Mouse (Mus musculus): Measurements from ENCODE around the gene Ccdc142. TPM values are rescaled to one million over a fixed set of nuclear protein-coding genes. Genes with fewer than 3 reads are reported as not detected.
A peak's percentile ranks its signal among the peaks of the same experiment; 100 is the strongest.

Gene Ccdc142
- total RNA-seq, 1 experiment = 4.6 TPM

DNA sequence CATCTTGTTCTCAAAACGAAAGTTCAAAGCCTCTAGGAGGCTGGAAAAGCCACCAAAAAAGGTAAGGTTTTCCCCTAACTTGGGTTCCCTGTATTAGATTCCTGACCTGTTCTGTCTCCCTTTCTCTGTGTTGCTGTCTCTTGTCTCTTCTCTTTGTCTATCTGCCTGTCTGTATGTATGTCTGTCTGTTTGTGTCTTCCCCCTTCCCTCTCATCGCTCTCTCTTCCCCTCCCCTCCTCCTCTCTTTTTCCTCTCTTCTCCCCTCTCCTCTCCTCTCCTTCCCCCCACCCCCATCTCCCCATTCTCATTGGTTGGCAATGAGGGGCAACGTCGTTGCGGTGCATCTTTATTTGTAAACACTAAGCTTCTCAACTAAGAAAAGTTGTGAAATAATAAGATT is 23.9 kb downstream of the Ccdc142 start, which contains the start of gene Ino80b:
Gene Ino80b, minus strand, starts transcription at position 101 of the 400 bp plus-strand sequence.
- Histone ChIP-seq H3K4me3 (ENCODE audit: insufficient read depth in 1 of 2, low read depth in 1 of 2, low read length in 2 of 2, poor library complexity in 1 of 2, severe bottlenecking in 1 of 2) (peak within 1 kb of the TSS; percentile 91 to 94), H3K27ac (ENCODE audit: insufficient read depth, low read depth, low read length, poor library complexity, severe bottlenecking) (no peak within 1 kb of the TSS), H3K9ac (ENCODE audit: insufficient read depth, low read depth, low read length, poor library complexity, severe bottlenecking) (peak within 1 kb of the TSS; percentile 89), H3K4me1 (ENCODE audit: control insufficient read depth in 2 of 2, insufficient read depth in 2 of 2, low read length in 2 of 2, poor library complexity in 1 of 2) (peaks cover 0 to 3% of the 10 kb centered on the region in 2 experiments; a peak in 2 of 4 replicates), H3K9me3 (ENCODE audit: control insufficient read depth, insufficient read depth, low read depth, low read length) (no peaks in the 10 kb centered on the region), H3K36me3 (ENCODE audit: control insufficient read depth, insufficient read depth, low read length, poor library complexity, severe bottlenecking) (no peaks in the 10 kb centered on the region)
- TF ChIP-seq MAFK (IDR thresholded peaks at IDR 0.05; ENCODE audit: insufficient read depth, low read depth, low read length) (no peak), HCFC1 (IDR thresholded peaks at IDR 0.05; ENCODE audit: borderline replicate concordance, insufficient read depth, low read length) (no peak), CHD2 (IDR thresholded peaks at IDR 0.05; ENCODE audit: low read depth, low read length) (no peak; the same call in 1 of the 2 replicates), ZNF384 (IDR thresholded peaks at IDR 0.05; ENCODE audit: low read depth, low read length) (no peak), ZC3H11A (IDR thresholded peaks at IDR 0.05; ENCODE audit: borderline replicate concordance, low read depth, low read length) (no peak)
- in situ Hi-C loops (cut with MboI; ENCODE audit: low sequenced_read_pairs in 2 of 2, unreplicated experiment in 2 of 2) = no loop called here
- no peak for DNase-seq (ENCODE audit: low read depth, low spot score)

DNA sequence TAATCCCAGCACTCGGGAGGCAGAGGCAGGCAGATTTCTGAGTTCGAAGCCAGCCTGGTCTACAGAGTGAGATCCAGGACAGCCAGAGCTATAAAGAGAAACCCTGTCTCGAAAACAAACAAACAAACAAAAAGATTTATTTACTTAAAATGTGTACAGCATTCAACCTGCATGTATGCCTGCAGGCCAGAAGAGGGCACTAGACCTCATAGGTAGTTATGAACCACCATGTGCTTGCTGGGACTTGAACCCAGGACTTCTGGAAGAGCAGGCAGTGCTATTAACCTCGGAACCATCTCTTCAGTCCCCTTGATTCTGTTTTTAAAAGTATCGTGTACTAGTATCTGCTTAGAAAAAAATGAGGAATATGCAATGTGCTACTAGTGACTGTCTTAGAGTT is 26.0 kb downstream of the Ccdc142 start:
- Histone ChIP-seq H3K9me3 (ENCODE audit: control insufficient read depth, insufficient read depth, low read depth, low read length) (no peaks in the 10 kb centered on the region), H3K9ac (ENCODE audit: insufficient read depth, low read depth, low read length, poor library complexity, severe bottlenecking) (no peak overlapping the region), H3K4me3 (ENCODE audit: insufficient read depth in 1 of 2, low read depth in 1 of 2, low read length in 2 of 2, poor library complexity in 1 of 2, severe bottlenecking in 1 of 2) (no peak overlapping the region), H3K4me1 (ENCODE audit: control insufficient read depth in 2 of 2, insufficient read depth in 2 of 2, low read length in 2 of 2, poor library complexity in 1 of 2) (peaks cover 0 to 2% of the 10 kb centered on the region in 2 experiments; a peak in 2 of 4 replicates), H3K27ac (ENCODE audit: insufficient read depth, low read depth, low read length, poor library complexity, severe bottlenecking) (no peak overlapping the region), H3K36me3 (ENCODE audit: control insufficient read depth, insufficient read depth, low read length, poor library complexity, severe bottlenecking) (no peaks in the 10 kb centered on the region)
- in situ Hi-C loops (cut with MboI; ENCODE audit: low sequenced_read_pairs in 2 of 2, unreplicated experiment in 2 of 2) = no loop called here
- no peak for TF ChIP-seq MAFK (IDR thresholded peaks at IDR 0.05; ENCODE audit: insufficient read depth, low read depth, low read length)
- no peak for TF ChIP-seq ZNF384 (IDR thresholded peaks at IDR 0.05; ENCODE audit: low read depth, low read length)
- TF ChIP-seq CHD2 (IDR thresholded peaks at IDR 0.05; ENCODE audit: low read depth, low read length) = no peak
- no peak for TF ChIP-seq HCFC1 (IDR thresholded peaks at IDR 0.05; ENCODE audit: borderline replicate concordance, insufficient read depth, low read length)
- no peak for TF ChIP-seq ZC3H11A (IDR thresholded peaks at IDR 0.05; ENCODE audit: borderline replicate concordance, low read depth, low read length)
- no peak for DNase-seq (ENCODE audit: low read depth, low spot score)

DNA sequence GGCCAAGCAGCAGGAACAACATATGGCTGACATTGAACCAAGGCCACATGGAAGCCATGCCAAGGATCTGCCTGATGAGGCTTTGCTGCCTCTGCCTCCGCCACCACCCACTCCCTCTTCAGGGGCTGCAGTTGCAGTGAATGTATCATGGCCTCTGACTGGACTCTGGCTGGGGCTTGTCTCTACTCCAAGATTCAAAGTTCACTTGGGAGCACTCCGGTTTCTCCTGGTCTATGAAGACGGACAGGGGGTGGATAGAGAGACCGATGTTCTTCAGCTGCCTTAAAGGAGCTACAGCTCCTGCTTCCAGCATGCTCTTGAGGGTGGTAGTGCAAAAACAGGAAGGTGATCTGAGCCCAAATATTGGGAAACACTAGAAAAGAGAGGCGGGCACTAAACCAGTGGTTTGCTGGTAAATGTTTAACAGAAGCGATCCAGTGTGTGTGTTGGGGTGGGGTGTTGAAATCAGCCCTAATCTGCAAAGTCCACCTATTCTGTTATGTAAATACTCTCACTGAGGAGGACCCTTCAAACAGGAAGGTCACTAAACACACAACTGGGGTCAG is 30.2 kb downstream of the Ccdc142 start:
- DNase-seq (ENCODE audit: low read depth, low spot score) = no peak
- Histone ChIP-seq H3K4me3 (ENCODE audit: insufficient read depth in 1 of 2, low read depth in 1 of 2, low read length in 2 of 2, poor library complexity in 1 of 2, severe bottlenecking in 1 of 2) (no peak overlapping the region), H3K9me3 (ENCODE audit: control insufficient read depth, insufficient read depth, low read depth, low read length) (no peaks in the 10 kb centered on the region), H3K9ac (ENCODE audit: insufficient read depth, low read depth, low read length, poor library complexity, severe bottlenecking) (no peak overlapping the region), H3K4me1 (ENCODE audit: control insufficient read depth in 2 of 2, insufficient read depth in 2 of 2, low read length in 2 of 2, poor library complexity in 1 of 2) (peaks cover 0 to 3% of the 10 kb centered on the region in 2 experiments; a peak in 2 of 4 replicates), H3K27ac (ENCODE audit: insufficient read depth, low read depth, low read length, poor library complexity, severe bottlenecking) (no peak overlapping the region), H3K36me3 (ENCODE audit: control insufficient read depth, insufficient read depth, low read length, poor library complexity, severe bottlenecking) (no peaks in the 10 kb centered on the region)
- in situ Hi-C loops (cut with MboI; ENCODE audit: low sequenced_read_pairs in 2 of 2, unreplicated experiment in 2 of 2) = no loop called here
- no peak for TF ChIP-seq HCFC1 (IDR thresholded peaks at IDR 0.05; ENCODE audit: borderline replicate concordance, insufficient read depth, low read length)
- no peak for TF ChIP-seq ZNF384 (IDR thresholded peaks at IDR 0.05; ENCODE audit: low read depth, low read length)
- TF ChIP-seq MAFK (IDR thresholded peaks at IDR 0.05; ENCODE audit: insufficient read depth, low read depth, low read length) = no peak
- no peak for TF ChIP-seq ZC3H11A (IDR thresholded peaks at IDR 0.05; ENCODE audit: borderline replicate concordance, low read depth, low read length)
- no peak for TF ChIP-seq CHD2 (IDR thresholded peaks at IDR 0.05; ENCODE audit: low read depth, low read length)

DNA sequence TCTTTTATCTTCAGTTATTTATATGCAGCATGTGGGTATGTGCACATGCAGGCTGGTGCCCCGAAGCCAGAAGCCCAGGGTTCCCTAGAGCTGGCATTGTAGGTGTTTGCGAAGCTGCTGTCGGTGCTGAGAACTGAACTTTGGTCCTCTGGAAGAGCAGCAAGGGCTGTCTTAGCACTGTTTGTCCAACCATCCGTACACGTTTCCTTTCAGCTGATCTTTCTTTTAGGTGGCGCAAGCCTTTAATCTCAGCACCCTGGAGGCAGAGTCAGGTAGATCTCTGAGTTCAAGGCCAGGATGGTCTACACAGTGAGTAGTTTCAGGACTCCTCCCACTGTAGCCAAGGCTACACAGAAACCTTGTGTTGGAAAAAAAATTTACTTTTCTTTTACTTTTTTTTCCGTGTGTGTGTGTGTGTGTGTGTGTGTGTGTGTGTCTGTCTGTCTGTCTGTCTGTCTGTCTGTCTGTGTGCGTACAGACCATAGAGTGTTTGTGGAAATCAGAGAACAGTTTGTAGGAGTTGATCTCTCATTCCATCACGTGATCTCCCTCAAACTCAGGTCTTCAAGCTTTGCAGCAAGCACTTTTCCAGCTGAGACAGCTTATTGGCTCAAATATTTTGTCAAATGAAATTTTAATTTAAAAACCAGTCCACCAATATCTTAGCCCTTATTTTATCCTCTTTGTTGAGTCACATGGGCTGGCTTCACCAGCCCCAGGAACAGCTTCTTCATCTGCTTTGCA is 30.9 kb downstream of the Ccdc142 start:
- Histone ChIP-seq H3K4me3 (ENCODE audit: insufficient read depth in 1 of 2, low read depth in 1 of 2, low read length in 2 of 2, poor library complexity in 1 of 2, severe bottlenecking in 1 of 2) (no peak overlapping the region), H3K27ac (ENCODE audit: insufficient read depth, low read depth, low read length, poor library complexity, severe bottlenecking) (no peak overlapping the region), H3K9ac (ENCODE audit: insufficient read depth, low read depth, low read length, poor library complexity, severe bottlenecking) (no peak overlapping the region), H3K9me3 (ENCODE audit: control insufficient read depth, insufficient read depth, low read depth, low read length) (no peaks in the 10 kb centered on the region), H3K4me1 (ENCODE audit: control insufficient read depth in 2 of 2, insufficient read depth in 2 of 2, low read length in 2 of 2, poor library complexity in 1 of 2) (peaks cover 0 to 3% of the 10 kb centered on the region in 2 experiments; a peak in 2 of 4 replicates), H3K36me3 (ENCODE audit: control insufficient read depth, insufficient read depth, low read length, poor library complexity, severe bottlenecking) (no peaks in the 10 kb centered on the region)
- in situ Hi-C loops (cut with MboI; ENCODE audit: low sequenced_read_pairs in 2 of 2, unreplicated experiment in 2 of 2) = no loop called here
- no peak for TF ChIP-seq CHD2 (IDR thresholded peaks at IDR 0.05; ENCODE audit: low read depth, low read length)
- TF ChIP-seq HCFC1 (IDR thresholded peaks at IDR 0.05; ENCODE audit: borderline replicate concordance, insufficient read depth, low read length) = no peak
- TF ChIP-seq ZNF384 (IDR thresholded peaks at IDR 0.05; ENCODE audit: low read depth, low read length) = no peak
- no peak for TF ChIP-seq MAFK (IDR thresholded peaks at IDR 0.05; ENCODE audit: insufficient read depth, low read depth, low read length)
- TF ChIP-seq ZC3H11A (IDR thresholded peaks at IDR 0.05; ENCODE audit: borderline replicate concordance, low read depth, low read length) = no peak
- DNase-seq (ENCODE audit: low read depth, low spot score) = no peak
